Mouse (Mus musculus) retina, postnatal 1 day (tissue): Measurements from ENCODE around the gene Prkca.

ENCODE experiments used
- DNase-seq: peaks from one replicate; pipeline ENCODE4 v3.0.0-alpha.2; 2012

Gene Prkca

GRCm38 (mm10) chr11:107905364-107905763 is 438.4 kb downstream of the Prkca start:
- no peak for DNase-seq

GRCm38 (mm10) chr11:107903966-107904605 is 439.6 kb downstream of the Prkca start:
- peak; percentile 34 for DNase-seq

GRCm38 (mm10) chr11:107900470-107900869 is 443.3 kb downstream of the Prkca start:
- DNase-seq = peak; percentile 46

GRCm38 (mm10) chr11:107898698-107899097 is 445.0 kb downstream of the Prkca start:
- DNase-seq = no peak

GRCm38 (mm10) chr11:107895635-107896034 is 448.1 kb downstream of the Prkca start:
- DNase-seq = peak; percentile 31

- DNase-seq = no peak
These were observed 452.4 kb downstream of the Prkca start for GRCm38 (mm10) chr11:107891377-107891776.

GRCm38 (mm10) chr11:107887342-107887741 is 456.4 kb downstream of the Prkca start:
- no peak for DNase-seq
